Mouse (Mus musculus): ENCODE results near the gene 4930486L24Rik. TPM values are rescaled to one million over a fixed set of nuclear protein-coding genes. Genes with fewer than 3 reads are reported as not detected.
"Not testable (repeated sequence)": the region's sequence is repeated elsewhere in the genome, so short reads cannot be mapped to it uniquely, and the experiment has no call there.

Gene 4930486L24Rik
- polyA plus RNA-seq (2012; rRNA removed), result 0.27 and 0.59 TPM in 2 replicates

DNA sequence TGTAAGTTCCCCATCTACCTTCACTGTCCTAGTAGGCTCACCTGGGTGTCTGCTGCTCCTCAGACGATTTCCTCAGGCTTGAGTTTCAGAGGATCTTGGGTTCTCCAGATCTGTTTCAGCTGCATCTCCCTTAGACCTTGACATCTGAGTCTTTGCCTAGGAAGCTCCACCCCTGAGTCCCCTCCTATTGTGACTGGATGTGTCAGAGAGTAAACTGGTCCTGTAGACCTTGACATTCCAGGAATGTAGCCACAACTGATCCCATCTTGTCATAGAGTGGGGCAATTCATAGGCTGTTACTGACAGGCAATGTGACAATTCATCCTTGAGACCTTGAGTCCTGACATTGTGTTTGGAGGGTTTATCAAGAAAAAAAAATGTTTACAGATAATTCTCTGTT is at the start of gene 4930486L24Rik:
Gene 4930486L24Rik, minus strand, starts transcription at position 195 of the 400 bp plus-strand sequence.
- DNase-seq (ENCODE audit: low read depth), result no peak

DNA sequence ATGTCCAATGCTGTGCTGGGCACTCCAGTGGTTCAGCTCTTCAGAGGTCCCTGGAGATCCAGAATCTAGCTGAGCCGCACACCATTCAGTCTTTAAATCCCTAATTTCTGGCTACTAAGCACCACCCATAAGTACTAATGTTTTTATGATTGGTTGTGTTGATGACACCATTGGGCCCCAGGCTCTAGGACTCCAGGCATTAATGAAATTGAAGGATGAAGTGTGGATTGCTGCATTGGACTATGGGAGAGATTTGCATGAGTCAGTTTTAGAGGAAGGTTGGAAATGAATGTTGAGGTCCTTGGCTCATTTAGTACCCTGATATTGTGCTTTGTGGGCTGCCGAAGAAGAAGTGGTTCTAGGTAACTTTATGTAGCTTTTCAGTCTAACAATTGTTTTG is 40.5 kb upstream of the 4930486L24Rik start, which contains the start of gene Tpbpb:
Gene Tpbpb, minus strand, starts transcription at position 101 of the 400 bp plus-strand sequence.
- not testable (repeated sequence) for DNase-seq (ENCODE audit: low read depth)

DNA sequence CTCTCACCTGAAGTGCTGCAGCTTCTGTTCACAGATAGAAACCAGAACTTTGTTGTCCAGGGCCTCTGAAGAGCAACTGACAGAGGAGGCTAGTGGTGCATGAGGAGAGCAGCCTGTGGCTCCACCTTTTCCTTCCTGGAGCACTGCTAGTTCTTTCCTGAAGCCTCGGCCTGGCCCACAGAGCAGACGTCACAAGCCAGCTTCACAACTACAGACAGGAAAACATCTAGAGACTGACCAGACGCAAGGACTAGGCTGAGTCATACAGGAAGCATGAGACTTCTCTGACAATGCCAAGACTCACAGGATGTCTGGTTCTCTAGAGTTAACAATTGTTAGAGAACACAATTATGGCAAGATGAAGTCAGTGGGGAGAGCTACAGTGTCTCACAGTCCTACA is 33.1 kb upstream of the 4930486L24Rik start, which contains the start of gene Ctla2b:
Gene Ctla2b, minus strand, starts transcription at position 120 of the 400 bp plus-strand sequence.
- no peak for DNase-seq (ENCODE audit: low read depth)

DNA sequence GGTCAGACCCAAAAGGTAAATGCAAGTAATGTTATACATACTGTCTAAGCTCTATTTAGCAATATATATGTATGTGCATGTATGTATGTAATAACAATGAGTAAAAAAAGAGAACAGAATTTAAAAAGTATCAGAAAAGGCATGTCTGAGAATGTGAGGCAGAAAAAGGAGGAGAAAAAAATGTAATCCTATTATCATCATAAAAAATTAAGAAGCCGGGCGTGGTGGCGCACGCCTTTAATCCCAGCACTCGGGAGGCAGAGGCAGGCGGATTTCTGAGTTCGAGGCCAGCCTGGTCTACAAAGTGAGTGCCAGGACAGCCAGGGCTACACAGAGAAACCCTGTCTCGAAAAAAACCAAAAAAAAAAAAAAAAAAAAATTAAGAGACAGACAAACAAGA is 32.5 kb upstream of the 4930486L24Rik start, which contains the start of gene Gm49392:
Gene Gm49392, minus strand, starts transcription at position 101 of the 400 bp plus-strand sequence.
- DNase-seq (ENCODE audit: low read depth), result not testable (repeated sequence)

DNA sequence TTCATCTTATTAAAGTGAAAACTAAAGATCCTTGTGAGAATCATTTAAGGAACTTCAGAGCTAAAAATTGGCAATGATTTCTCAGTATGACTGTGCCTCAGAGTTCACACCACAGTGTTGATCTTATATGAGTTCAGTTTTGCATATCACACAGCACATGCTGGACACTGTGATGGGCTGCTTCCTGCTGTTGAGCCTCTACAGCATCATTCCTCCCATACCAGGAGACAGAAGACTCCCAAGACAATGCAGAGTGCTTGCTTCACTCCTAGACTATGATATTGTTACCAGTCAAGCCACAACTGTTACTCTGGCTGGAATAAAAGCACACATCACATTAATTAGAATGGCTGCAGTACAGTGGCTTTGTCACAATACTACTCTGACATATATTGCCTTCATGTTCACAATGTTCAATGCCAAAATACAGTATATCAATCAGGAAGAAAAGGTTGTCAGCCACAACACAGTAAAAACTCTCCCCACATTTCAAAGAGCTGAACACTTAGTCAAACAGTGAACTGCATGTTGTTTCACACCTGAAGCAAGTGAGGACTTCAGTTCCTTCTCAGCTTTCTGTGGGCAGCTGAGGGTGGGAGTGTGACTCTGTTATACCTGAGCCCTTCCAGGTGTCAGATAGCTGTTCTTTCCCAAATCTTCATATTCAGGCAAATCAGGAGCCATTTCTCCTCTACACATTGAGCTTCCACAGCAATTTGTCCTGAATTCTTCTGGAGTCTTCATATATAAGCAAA is 31.3 kb upstream of the 4930486L24Rik start:
- no peak for DNase-seq (ENCODE audit: low read depth)

DNA sequence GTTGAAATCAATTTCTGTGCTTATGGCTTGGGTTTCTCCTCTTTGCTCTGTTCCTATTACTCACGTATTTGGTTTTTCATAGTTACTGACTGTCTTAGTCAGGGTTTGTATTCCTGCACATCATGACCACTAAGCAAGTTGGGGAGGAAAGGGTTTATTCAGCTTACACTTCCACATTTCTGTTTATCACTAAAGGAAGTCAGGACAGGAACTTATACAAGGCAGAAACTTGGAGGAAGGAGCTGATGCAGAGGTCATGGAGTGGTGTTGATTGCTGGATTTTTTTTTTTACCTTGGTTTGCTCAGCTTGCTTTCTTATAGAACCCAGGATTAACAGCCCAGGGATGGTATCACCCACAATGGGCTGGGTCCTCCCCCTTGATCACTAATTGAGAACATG is 28.0 kb upstream of the 4930486L24Rik start:
- no peak for DNase-seq (ENCODE audit: low read depth)

DNA sequence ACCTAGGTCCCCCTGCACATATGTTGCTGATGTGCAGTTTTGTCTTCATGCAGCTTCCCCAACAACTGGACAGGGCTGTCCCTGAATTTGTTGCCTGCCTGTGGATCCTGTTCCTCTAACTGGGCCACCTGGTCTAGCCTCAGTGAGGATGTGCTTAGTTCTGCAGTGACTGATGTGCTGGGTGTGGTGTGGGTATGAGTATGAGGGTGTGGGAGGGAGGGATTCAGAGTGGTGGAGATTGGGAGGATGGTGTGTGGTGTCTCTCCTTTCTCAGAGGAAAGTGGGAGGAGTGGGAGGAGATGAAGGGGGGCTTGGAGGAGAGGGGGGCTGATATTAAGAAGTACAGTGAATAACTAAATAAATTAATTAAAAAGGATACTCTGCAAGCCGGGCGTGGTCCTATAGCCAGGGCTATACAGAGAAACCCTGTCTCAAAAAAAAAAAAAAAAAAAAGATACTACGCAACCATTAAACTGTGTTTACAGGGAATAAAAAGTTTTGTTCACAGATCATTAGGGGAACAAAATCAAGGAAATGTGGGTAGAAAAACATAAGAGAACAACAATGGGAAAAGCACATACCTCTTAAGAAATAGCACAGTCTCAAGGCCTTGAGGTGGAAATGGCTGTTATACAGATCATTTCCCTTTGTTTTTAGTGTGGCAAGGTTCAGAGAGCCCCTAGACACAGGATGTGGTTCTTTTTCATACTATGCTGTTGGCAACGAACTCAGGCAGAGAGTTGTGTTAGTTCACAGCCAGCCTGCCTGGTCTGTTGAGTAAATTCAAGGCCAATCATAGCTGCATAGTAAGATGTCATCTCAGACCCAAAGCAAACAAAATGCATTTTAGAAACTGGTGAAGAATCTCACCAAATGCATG is 15.8 kb downstream of the 4930486L24Rik start:
- DNase-seq (ENCODE audit: low read depth), result no peak

DNA sequence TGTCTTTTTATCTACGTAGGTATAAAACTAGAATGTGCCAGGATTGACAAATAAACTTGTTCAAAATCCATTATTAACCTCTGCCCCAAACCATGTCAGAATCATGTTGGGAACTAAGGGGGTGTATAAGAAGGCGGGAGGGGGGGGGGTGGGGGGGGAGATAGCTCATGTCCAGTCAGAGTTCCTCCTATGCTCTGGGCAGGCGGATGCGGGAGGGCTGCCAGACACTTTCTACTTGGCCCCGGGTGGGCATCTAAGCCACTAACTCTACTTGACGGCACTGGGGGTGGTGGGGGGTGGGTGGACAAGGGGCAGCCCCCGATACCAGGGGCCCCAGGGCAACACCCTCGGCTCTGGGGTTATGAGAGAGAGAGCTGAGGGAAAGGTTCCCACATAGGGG is 21.1 kb downstream of the 4930486L24Rik start:
- no peak for DNase-seq (ENCODE audit: low read depth)

DNA sequence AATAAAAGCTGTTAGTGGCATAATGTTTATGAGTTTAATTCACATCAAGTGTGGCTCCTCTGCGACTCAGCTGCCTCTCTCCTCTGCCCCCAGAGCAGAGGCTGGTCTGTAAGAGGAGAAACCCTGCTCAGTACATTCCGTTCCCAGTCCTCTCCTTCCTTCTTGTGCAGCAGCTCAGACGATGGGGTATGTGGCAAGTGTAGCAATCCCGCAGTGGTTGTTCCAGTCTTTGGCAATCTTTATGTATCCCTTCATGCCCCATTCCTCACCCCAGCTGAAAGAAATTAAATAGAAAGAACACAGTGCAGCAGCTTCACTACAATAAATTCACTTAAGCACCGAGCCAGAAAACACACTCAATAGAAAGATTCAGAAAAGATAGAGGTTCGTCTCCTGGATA is 21.6 kb downstream of the 4930486L24Rik start:
- DNase-seq (ENCODE audit: low read depth), result no peak

DNA sequence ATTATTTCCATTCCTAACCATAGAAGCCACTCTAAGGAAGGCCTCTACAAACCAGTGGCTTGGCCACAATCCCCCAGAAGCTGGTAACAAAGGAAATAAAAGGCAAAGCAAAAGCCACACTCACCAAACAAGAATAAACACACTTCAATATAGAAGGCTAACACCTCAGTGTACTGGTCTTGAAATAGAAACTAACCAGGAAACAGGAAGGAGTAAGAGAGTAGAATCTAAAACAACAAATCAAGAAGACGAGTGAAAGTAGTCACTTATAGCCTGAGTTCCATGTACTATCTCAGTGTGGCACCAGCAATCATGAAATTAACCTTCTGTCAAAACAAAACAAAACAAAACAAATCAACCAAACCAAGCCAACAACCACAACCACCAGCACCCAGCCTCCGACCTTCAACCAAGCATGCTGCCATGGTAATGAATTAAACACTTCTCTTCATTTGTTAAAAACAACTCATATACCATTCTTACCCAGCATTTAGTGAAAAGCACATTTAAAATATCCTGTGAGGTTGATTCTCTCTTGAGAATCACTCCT is 24.8 kb downstream of the 4930486L24Rik start:
- no peak for DNase-seq (ENCODE audit: low read depth)

DNA sequence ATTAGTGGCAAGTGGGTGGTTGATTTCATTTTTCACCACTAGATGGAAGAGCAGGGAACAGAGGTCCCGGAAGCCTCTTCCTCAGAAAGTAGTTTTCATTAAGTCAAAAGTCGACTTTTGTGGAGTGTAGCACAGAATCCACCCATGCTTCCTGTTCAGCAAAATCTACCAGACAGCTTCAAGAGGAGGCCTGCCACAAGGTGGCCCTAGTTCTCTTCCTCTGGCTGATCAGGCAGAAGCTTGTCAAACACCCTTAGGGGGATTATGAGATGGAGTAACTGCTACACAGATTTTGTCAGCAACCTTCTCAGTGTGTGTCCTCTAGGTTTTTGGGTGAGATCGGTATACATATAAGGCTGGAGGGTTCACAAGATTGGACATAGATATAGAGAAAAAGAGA is 38.2 kb downstream of the 4930486L24Rik start:
- DNase-seq (ENCODE audit: low read depth), result no peak

DNA sequence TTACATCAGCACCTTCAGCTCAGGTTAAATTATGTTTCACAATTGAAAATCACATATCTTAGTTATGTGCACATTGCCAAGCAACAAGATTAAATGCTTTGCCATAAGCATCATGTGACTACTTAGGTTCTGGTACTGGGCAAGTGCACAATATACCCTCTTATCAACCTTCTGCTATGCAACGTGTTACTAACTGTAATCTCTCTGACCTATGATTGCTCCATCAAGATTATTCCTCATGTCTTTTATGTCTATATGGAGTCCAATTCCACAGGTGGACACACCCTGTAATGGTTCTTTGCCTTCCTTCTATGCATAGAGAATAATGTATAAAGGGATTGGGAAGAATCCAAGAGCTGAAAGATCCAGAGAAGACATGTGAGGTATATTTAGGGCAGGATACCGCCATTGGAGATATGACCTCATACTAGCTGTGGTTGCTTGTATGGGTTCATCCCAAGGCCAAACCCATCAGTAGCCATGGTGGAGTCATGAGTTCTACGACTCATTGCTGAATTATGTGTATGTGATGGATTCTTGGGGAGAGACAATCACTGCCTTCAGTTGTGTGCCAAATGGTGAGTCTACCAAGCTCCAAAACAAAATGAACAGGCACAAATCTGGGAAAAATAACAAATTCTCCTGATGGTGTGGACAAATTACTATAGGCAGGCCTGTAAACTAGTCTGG is 43.6 kb downstream of the 4930486L24Rik start:
- no peak for DNase-seq (ENCODE audit: low read depth)

DNA sequence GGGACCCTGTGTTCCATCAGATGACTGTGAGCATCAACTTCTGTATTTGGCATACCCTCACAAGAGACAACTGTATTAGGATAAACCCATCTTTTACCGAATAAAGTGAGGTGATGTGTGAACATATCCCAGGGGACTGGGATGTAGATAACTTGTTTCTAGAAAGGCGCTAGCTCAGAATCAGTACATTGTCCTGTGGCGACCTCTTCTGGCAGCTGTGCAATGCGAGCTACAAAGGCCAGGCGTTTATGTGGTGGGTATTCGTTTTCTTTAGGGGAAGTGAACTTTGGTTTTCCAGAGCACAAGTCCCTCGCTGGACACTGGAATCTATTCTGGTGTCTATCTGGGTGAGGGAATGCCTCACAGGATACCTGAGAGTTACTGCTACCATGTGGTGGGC is 44.8 kb downstream of the 4930486L24Rik start:
- no peak for DNase-seq (ENCODE audit: low read depth)

DNA sequence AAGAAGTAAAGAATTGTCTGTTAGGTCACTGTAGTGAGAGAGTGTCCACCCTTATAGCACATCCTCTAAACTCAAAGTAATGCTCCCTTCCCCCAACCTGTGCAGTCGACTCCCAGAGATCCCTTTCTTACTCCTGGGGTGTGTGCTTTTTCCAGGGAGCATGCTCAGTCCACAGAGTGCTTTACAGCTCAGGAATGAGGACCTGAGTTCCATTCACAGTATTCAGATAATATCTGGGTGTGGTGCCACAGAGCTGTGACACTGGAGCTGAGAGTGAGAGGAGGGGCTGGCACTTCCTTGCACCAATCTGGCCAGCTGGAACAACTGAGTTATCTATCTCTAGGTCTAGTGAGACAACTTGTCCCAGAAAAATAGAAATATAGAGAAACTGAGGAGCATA is 50.6 kb downstream of the 4930486L24Rik start:
- no peak for DNase-seq (ENCODE audit: low read depth)

DNA sequence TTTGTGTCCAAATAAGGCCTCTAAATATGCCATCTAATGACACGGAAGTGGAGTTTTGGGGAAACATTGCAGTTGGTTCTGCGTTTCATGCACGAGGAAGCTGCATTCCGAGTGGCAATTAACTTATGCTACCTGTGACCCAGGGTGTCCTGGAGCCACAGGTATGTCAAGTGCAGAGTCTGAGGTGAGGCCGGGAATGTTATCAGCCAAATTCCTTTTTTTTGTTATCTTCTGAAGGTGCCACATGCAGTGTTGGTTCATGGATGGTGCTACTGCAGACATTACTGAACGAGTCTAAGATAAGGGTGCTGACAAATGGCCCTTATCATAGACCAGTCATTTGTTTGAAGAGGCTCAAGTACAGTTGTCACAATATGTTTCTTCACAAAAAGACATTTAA is 51.5 kb downstream of the 4930486L24Rik start:
- no peak for DNase-seq (ENCODE audit: low read depth)

DNA sequence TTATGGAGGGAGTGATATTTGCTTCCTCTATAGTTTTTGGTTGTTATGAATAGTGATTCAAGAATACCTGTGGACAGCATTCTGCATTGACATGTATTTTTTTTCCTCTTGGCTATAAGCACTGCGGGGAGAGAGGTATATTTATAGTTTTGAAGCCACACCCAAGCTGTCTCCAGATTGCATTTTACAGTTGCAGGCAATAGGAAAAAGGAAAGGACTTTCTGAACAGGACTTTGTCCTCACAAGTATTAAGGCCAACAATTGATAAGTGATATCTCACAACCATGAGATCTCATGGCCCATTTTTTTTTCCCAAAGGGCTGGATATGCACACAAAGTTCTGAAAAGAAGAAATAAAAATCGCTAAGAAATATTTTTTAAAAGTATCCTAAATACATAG is 54.6 kb downstream of the 4930486L24Rik start:
- no peak for DNase-seq (ENCODE audit: low read depth)

DNA sequence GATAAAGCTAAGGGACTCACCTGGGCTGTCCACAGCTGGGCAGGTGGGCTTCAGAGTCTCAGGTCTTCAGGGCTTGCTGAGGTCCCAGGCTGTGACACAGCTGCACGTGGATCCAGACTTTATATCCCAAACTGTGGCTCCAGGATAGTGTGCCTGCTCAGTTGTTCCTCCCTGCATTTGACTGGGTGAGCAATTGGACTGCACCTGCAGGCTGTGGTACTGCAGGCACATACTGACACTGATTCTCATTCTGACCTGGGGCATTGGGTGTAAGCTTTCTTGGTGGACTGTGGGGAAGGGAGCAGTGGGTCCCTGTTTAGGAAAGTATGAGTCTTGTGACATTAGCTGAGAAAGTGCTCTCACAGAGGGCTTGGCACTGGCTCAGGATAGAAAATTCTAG is 61.5 kb downstream of the 4930486L24Rik start, which contains the start of gene Ctsll3:
Gene Ctsll3, minus strand, starts transcription at position 101 of the 400 bp plus-strand sequence.
- no peak for DNase-seq (ENCODE audit: low read depth)

Measured in gonadal fat pad, adult 2 months (tissue).